Mouse (Mus musculus) heart, adult 11 months (tissue): ENCODE results near the gene Gm17469.
"Not testable (repeated sequence)": the region's sequence is repeated elsewhere in the genome, so short reads cannot be mapped to it uniquely, and the experiment has no call there.

Experiments used
- DNase-seq: peaks from one replicate; pipeline ENCODE4 v3.0.0; 2022

Gene Gm17469

DNA sequence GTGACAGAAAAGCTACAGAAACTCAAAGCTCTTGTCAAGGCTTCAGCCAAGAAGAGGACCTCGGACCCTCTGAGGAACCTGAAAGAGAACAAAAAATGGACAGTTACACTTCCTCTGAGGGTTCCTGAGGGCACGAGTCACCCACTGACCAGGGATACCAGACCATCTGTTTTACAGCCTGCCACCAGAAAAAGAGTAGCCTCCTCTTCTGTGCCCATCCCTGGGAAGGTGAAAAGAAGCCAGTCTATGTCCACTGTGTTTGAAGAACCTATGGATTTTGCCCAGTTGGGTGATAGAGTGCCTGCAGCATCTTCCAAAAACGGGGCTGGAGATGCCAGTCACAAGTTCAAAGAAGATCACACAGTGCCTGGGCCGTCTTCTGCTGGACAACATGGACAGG, at the start of gene Gm17469:
Gm17469 (plus strand) TSS at position 301 of the 400 bp plus-strand sequence.
- not testable (repeated sequence) for DNase-seq
